Mouse (Mus musculus) thymus, postnatal 36 days (tissue): Measurements from ENCODE around the gene Magi2.

ENCODE experiments used
- DNase-seq, 2 experiments: peaks; one replicate each; pipeline ENCODE4 v3.0.0; 2022; ENCODE audit warnings: mixed read lengths in 2 of 2

The Magi2 gene

DNA sequence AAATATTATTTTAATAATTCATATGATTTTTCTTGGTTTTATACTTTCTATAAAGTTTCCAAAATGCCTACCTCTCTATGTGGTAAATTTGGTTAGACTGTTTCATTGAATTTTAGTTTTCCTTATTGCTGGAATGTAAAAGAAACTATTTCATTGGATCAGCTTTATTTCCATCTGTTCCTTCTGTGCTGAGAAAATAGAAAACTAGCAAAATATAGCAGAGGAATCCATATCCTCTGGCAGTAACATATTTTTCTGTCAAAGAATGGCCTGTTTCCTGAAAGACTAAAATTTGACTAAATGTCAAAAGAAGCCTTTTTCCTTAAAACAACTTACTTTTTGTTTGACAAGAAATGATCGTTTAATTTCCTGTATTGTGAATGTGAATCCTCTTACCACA, 552.4 kb downstream of the Magi2 start:
- no peak for DNase-seq

GRCm38 (mm10) chr5:19780076-19780475, 553.2 kb downstream of the Magi2 start:
- no peak for DNase-seq

GRCm38 (mm10) chr5:19785320-19785719, 558.5 kb downstream of the Magi2 start:
- DNase-seq, result no peak

- no peak for DNase-seq
Observed at GRCm38 (mm10) chr5:19787522-19788144, 560.8 kb downstream of the Magi2 start.

GRCm38 (mm10) chr5:19803052-19803769, 576.4 kb downstream of the Magi2 start:
- DNase-seq, result no peak

- no peak for DNase-seq
Observed at GRCm38 (mm10) chr5:19822502-19822901, 595.7 kb downstream of the Magi2 start.

DNA sequence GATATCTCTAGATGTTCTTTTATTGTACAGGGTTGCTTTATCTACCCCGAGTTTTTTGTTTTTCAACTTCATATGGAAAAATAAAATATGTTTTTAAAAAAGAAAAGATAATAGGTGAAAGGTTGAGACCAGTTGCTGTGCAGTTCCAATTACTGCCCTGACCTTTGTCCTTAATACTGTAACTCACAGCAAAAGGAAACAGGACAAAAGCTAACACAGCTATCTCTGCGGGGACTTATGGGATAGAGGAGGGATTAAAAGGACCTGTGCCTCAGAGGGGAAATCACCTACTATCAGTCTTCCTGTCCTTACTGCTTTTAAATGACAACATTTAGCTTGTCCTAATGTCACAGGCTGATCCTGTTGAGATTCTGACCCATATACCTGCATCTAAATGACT, 599.1 kb downstream of the Magi2 start:
- no peak for DNase-seq

- no peak for DNase-seq
Observed at GRCm38 (mm10) chr5:19829341-19829740, 602.5 kb downstream of the Magi2 start.

DNA sequence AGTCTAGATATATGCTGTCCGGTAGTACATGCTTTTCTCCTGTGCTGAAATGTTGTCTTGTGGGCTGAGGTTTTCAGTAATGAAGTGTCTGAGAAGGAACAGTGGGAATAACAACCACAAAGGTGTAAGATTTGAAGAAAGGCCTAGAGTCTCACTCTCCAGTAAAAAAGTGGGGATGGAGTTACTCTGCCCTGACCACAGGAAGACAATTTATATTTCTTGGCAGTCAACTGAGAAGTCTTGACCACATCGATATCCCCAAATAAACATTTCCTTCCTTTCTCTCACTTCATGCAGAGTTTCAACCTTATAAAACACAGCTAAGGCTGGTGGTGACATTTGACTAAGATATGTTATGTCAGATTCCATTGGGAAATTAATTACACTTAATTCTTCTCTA, 636.0 kb downstream of the Magi2 start:
- DNase-seq, result no peak

DNA sequence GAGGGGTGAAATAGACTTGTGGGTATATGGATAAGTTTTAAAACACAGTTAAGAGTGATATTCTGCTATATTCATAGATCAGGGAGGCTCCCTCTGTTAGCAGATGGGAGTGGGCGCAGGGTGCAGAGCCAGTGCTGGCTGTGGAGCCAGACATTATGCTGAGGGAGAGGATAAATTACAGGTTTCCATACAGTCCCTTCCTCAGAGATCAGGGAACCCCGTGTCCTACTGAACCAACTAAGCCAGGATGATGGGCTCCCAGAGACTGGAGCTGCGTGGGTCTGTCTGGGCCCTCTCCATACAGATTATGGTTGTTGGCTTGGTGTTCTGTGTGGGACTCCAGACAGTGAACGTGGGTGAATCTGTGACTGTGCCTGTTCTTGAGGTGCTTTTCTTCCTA, 643.6 kb downstream of the Magi2 start:
- no peak for DNase-seq

- no peak for DNase-seq
Observed at GRCm38 (mm10) chr5:19891693-19892092, 664.9 kb downstream of the Magi2 start.

DNA sequence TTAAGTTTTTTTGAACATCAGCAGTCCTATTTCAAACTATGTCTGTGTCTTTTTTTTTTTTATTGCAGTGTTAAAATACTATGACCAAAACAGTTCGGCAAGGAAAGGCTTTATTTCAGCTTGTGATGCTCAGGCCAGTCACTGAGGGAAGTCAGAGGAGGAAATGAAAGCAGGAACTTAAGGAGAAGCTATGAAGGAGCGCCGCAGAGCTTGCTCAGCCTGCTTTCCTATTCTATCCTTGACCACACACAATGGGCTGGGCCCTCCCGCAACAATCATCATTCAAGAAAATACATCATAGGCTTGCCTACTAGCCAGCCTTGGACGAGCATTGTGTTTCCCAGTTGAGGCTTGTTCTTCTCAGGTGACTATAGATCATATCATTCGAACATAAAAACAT, 669.1 kb downstream of the Magi2 start:
- no peak for DNase-seq

GRCm38 (mm10) chr5:19901625-19902024, 674.8 kb downstream of the Magi2 start:
- no peak for DNase-seq

DNA sequence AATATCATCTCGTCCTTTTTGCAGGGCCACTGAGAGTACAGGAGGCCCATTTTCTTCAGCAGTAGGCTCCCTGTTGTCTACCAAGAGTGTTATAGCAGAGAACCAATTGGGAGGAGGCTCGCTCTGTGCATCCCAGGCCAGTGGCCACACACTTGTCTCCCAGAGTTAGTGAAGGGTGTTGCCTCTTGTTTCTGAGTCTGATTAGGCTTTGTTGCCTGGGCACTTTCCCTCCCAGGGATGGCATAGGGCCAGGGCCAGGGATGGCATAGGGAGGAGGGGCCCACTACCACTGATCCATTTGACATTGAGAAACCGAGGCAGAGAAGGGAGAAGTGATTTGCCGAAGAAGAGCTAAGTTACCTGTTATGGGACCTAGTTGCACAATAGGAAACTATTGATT, 679.8 kb downstream of the Magi2 start:
- DNase-seq, result no peak

GRCm38 (mm10) chr5:19907381-19907982, 680.6 kb downstream of the Magi2 start:
- DNase-seq, result no peak

DNA sequence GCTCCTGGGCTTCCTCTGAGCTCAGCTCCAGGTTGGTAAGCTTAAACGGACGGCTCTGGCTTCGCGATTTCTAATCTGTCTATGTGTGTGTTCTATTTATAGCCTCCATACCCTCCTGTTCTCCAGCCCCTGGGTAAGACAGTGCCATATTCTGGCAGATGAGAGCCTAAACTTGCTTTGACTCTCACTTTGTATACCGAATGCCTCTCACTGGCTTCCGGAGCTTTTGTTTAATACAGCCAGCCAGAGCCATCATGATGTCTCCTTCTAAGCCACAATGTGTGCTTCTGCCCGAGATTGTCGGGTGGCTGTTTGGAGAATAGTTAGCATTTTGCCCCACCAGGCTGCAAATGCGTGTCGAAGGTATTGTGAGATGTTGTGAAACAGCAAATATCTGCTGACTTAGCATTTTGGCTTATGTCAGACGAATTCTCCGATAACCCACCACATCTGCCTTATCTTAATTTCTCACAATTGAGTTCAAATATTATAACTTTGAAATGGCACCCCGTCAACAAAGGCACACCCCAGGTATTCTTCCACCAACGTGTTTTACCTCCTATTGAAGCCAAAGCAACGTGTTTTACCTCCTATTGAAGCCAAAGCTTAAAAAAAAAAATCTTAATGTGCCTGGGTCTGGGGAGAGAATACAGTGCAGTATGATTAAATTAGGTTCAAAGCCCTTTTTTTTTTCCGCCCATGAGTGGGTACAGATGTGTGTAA, 681.3 kb downstream of the Magi2 start:
- no peak for DNase-seq

GRCm38 (mm10) chr5:19908706-19909060, 681.8 kb downstream of the Magi2 start:
- no peak for DNase-seq

GRCm38 (mm10) chr5:19909071-19909470, 682.2 kb downstream of the Magi2 start:
- DNase-seq, result no peak

DNA sequence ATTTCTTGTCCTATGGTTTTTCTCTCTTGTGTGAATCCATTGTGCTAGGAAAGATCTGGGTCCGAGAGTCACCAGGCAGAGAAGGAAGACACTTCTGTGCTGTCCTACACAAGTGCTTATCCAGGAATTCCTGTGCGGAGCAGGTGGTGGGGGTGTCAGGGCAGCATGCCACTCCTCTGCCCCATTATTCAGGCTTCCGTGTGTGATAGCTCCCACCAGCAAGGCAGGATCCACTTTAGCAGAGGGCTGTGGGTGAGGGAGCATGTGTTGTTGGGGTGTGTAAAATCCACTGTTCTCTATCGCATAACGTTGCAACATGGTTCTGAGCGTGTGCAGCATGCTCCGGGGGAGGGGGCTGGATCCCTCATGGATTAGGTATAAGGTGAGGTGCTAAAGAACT, 682.8 kb downstream of the Magi2 start:
- no peak for DNase-seq

- DNase-seq, result no peak
Observed at GRCm38 (mm10) chr5:19932102-19932501, 705.3 kb downstream of the Magi2 start.

GRCm38 (mm10) chr5:19933190-19933589, 706.4 kb downstream of the Magi2 start:
- DNase-seq, result no peak

DNA sequence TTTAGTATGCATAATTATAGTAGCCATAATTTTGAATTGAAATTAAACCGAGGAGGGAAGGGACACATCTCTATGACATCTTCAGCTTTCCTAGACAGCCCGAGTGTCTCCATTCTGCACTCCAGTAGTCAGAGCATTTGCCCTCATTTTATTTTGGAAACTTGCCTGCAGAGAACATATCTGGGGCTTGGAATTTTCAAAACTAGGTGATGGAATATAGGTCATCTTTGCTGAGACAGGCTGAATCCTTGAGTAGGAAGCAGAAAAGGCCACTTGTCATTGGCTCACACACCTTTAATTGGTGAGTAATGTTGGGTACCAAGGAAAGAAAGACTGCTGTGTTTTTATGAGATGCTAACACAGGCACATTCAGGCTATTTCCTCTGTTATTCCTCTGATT, 724.3 kb downstream of the Magi2 start:
- no peak for DNase-seq

GRCm38 (mm10) chr5:19964113-19964512, 737.3 kb downstream of the Magi2 start:
- DNase-seq, result no peak

- DNase-seq, result no peak
Observed at GRCm38 (mm10) chr5:19972736-19973135, 745.9 kb downstream of the Magi2 start.
